Mouse (Mus musculus): Measurements from ENCODE around the gene Klk1b4.

The Klk1b4 gene

DNA sequence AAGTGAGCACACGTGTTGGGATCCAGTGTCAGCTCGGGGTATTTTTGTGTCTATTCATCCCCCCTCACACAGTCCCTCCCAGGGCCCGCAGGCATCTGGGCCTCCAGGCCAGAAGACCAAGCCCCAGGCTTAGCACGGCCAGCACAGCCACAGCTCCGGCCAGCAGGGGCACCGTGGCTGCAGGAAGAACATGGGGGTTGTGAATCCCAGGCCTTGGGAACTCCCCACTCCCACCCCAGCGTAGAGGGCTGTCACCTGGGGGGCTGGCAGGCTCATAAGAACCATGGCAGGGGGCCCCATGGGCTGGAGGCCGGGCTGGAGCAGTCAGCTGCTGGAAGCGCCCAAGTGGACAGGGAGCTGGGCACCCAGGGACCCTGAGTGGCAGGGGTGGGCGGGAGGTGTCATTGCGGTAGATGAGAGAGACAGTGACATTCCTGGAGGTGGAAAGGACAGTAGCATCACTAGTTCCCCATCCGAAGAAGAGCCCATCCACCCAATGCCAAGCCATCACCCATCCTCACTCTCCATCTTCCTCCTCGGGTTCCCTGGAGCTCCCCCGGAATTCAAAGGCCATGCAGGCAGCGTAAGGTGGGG is 45.9 kb downstream of the Klk1b4 start:
- in situ Hi-C loops (cut with MboI): loop anchor here (25.0 kb wide), 1 partner anchor 234 kb away; the partner anchor contains the start of genes Emc10 and Fam71e1

- in situ Hi-C loops (cut with MboI): loop anchor here (25.0 kb wide), 1 partner anchor 232 kb away; the partner anchor contains the start of genes Emc10 and Fam71e1
Observed at GRCm38 (mm10) chr7:44254930-44255329, 47.7 kb downstream of the Klk1b4 start.

DNA sequence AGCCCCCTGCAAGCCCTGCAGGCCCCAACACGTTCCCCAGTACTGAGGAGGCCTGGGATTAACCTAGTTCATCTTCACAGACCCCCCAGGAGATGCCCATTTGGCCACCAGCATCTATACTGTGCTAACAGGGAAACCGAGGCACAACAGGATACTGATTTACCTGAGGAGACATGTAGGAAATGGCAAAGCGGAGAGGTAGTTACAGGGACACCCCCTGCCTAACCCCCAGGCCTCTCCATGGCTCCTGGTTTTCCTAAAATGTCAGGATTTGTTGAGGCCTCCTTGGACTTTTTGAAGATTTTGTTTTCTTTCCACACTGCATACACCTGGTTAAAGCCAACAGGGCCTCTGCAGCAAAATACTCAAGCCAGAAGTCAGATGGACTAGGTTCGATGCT is 50.0 kb downstream of the Klk1b4 start, which contains the start of gene Acp4:
Gene Acp4, minus strand, starts transcription at position 101 of the 400 bp plus-strand sequence.
- in situ Hi-C loops (cut with MboI): loop anchor here (25.0 kb wide), 1 partner anchor 230 kb away; the partner anchor contains the start of genes Emc10 and Fam71e1

GRCm38 (mm10) chr7:44260410-44260809 is 53.2 kb downstream of the Klk1b4 start:
- in situ Hi-C loops (cut with MboI): loop anchor here (5.0 to 25.0 kb wide), 2 partner anchors 82 to 227 kb away; partner anchors contain the start of genes Emc10 and Fam71e1

- in situ Hi-C loops (cut with MboI): loop anchor here (5.0 to 25.0 kb wide), 2 partner anchors 81 to 226 kb away; partner anchors contain the start of genes Emc10 and Fam71e1
Observed at GRCm38 (mm10) chr7:44261147-44261546, 53.9 kb downstream of the Klk1b4 start, which contains the start of gene Gm15517. Gene Gm15517, plus strand, starts transcription at chr7:44261447.
